Mouse (Mus musculus): ENCODE measurements around the gene Gm10799. TPM values are rescaled to one million over a fixed set of nuclear protein-coding genes. Genes with fewer than 3 reads are reported as not detected.
A peak's percentile ranks its signal among the peaks of the same experiment; 100 is the strongest.
"Not testable (repeated sequence)": the region's sequence is repeated elsewhere in the genome, so short reads cannot be mapped to it uniquely, and the experiment has no call there.

The Gm10799 gene
- polyA plus RNA-seq, 1 experiment from 2014 or later: not detected

GRCm38 (mm10) chr2:104099946-104100345 is 31.6 kb upstream of the Gm10799 start:
- 15% methylated on average over 1 of the region's 1 CpGs for WGBS
- Histone ChIP-seq H3K27me3 (ENCODE audit: control insufficient read depth, insufficient read depth, low read length) (no peaks in the 10 kb centered on the region), H3K4me2 (ENCODE audit: low read length) (no peak overlapping the region), H3K4me3 (replicated peaks; ENCODE audit: low read depth, low read length) (no peak overlapping the region), H3K4me1 (ENCODE audit: control insufficient read depth, insufficient read depth, low read length) (no peaks in the 10 kb centered on the region), H3K36me3 (ENCODE audit: control insufficient read depth, insufficient read depth, low read length) (no peaks in the 10 kb centered on the region), H3K9me3 (ENCODE audit: control insufficient read depth, low read length) (no peaks in the 10 kb centered on the region), H3K27ac (replicated peaks; ENCODE audit: low read depth, low read length) (no peak overlapping the region), H3K9ac (replicated peaks; ENCODE audit: low read length) (no peak overlapping the region)
- ATAC-seq (ENCODE audit: low FRiP score, low TSS enrichment): no peak
- DNase-seq: no peak

GRCm38 (mm10) chr2:104099231-104099585 is 30.9 kb upstream of the Gm10799 start:
- H3K9me3 ChIP-seq (ENCODE audit: control insufficient read depth, low read length): no peaks in the 10 kb centered on the region
- H3K4me2 ChIP-seq (ENCODE audit: low read length): no peak overlapping the region
- DNase-seq: no peak
- WGBS: 96% methylated on average over 2 of the region's 2 CpGs
- no peaks in the 10 kb centered on the region for H3K36me3 ChIP-seq (ENCODE audit: control insufficient read depth, insufficient read depth, low read length)
- no peaks in the 10 kb centered on the region for H3K4me1 ChIP-seq (ENCODE audit: control insufficient read depth, insufficient read depth, low read length)
- H3K27ac ChIP-seq (replicated peaks; ENCODE audit: low read depth, low read length): no peak overlapping the region
- no peak overlapping the region for H3K9ac ChIP-seq (replicated peaks; ENCODE audit: low read length)
- H3K27me3 ChIP-seq (ENCODE audit: control insufficient read depth, insufficient read depth, low read length): no peaks in the 10 kb centered on the region
- no peak for ATAC-seq (ENCODE audit: low FRiP score, low TSS enrichment)
- H3K4me3 ChIP-seq (replicated peaks; ENCODE audit: low read depth, low read length): no peak overlapping the region

GRCm38 (mm10) chr2:104098529-104099230 is 30.3 kb upstream of the Gm10799 start:
- no peaks in the 10 kb centered on the region for H3K4me1 ChIP-seq (ENCODE audit: control insufficient read depth, insufficient read depth, low read length)
- no peaks in the 10 kb centered on the region for H3K36me3 ChIP-seq (ENCODE audit: control insufficient read depth, insufficient read depth, low read length)
- H3K4me3 ChIP-seq (replicated peaks; ENCODE audit: low read depth, low read length): no peak overlapping the region
- no peaks in the 10 kb centered on the region for H3K9me3 ChIP-seq (ENCODE audit: control insufficient read depth, low read length)
- ATAC-seq (ENCODE audit: low FRiP score, low TSS enrichment): no peak
- WGBS: 44% methylated on average over 3 of the region's 3 CpGs
- H3K27me3 ChIP-seq (ENCODE audit: control insufficient read depth, insufficient read depth, low read length): no peaks in the 10 kb centered on the region
- no peak overlapping the region for H3K27ac ChIP-seq (replicated peaks; ENCODE audit: low read depth, low read length)
- H3K9ac ChIP-seq (replicated peaks; ENCODE audit: low read length): no peak overlapping the region
- H3K4me2 ChIP-seq (ENCODE audit: low read length): no peak overlapping the region
- no peak for DNase-seq

GRCm38 (mm10) chr2:104097396-104097795 is 29.0 kb upstream of the Gm10799 start:
- H3K27me3 ChIP-seq (ENCODE audit: control insufficient read depth, insufficient read depth, low read length); H3K36me3 ChIP-seq (ENCODE audit: control insufficient read depth, insufficient read depth, low read length); H3K27ac ChIP-seq (replicated peaks; ENCODE audit: low read depth, low read length); H3K4me2 ChIP-seq (ENCODE audit: low read length); ATAC-seq (ENCODE audit: low FRiP score, low TSS enrichment); H3K4me1 ChIP-seq (ENCODE audit: control insufficient read depth, insufficient read depth, low read length); H3K9ac ChIP-seq (replicated peaks; ENCODE audit: low read length); H3K4me3 ChIP-seq (replicated peaks; ENCODE audit: low read depth, low read length); H3K9me3 ChIP-seq (ENCODE audit: control insufficient read depth, low read length); DNase-seq: not testable (repeated sequence)
- WGBS: 93% methylated on average over 4 of the region's 4 CpGs

GRCm38 (mm10) chr2:104096796-104097195 is 28.4 kb upstream of the Gm10799 start:
- not testable (repeated sequence) for ATAC-seq (ENCODE audit: low FRiP score, low TSS enrichment); H3K36me3 ChIP-seq (ENCODE audit: control insufficient read depth, insufficient read depth, low read length); DNase-seq; H3K9me3 ChIP-seq (ENCODE audit: control insufficient read depth, low read length); H3K4me3 ChIP-seq (replicated peaks; ENCODE audit: low read depth, low read length); H3K27me3 ChIP-seq (ENCODE audit: control insufficient read depth, insufficient read depth, low read length); H3K9ac ChIP-seq (replicated peaks; ENCODE audit: low read length); H3K27ac ChIP-seq (replicated peaks; ENCODE audit: low read depth, low read length); H3K4me1 ChIP-seq (ENCODE audit: control insufficient read depth, insufficient read depth, low read length)
- WGBS: 62% methylated on average over 1 of the region's 1 CpGs
- H3K4me2 ChIP-seq (ENCODE audit: low read length): peak overlapping the region; percentile 8; the same call in 1 of the 2 replicates

- no peaks in the 10 kb centered on the region for H3K36me3 ChIP-seq (ENCODE audit: control insufficient read depth, insufficient read depth, low read length)
- H3K4me3 ChIP-seq (replicated peaks; ENCODE audit: low read depth, low read length): peak overlapping the region; percentile 35
- H3K27ac ChIP-seq (replicated peaks; ENCODE audit: low read depth, low read length): peak overlapping the region; percentile 61
- 34% methylated on average over 10 of the region's 10 CpGs for WGBS
- peak overlapping the region; percentile 52 for H3K9ac ChIP-seq (replicated peaks; ENCODE audit: low read length)
- H3K4me1 ChIP-seq (ENCODE audit: control insufficient read depth, insufficient read depth, low read length): no peaks in the 10 kb centered on the region
- peak overlapping the region; percentile 65 for H3K4me2 ChIP-seq (ENCODE audit: low read length)
- no peaks in the 10 kb centered on the region for H3K9me3 ChIP-seq (ENCODE audit: control insufficient read depth, low read length)
- DNase-seq (peak; percentile 7), ATAC-seq (ENCODE audit: low FRiP score, low TSS enrichment) (no peak)
- no peaks in the 10 kb centered on the region for H3K27me3 ChIP-seq (ENCODE audit: control insufficient read depth, insufficient read depth, low read length)
Measured at GRCm38 (mm10) chr2:104096256-104096655, 27.9 kb upstream of the Gm10799 start.

- Histone ChIP-seq H3K36me3 (ENCODE audit: control insufficient read depth, insufficient read depth, low read length) (no peaks in the 10 kb centered on the region), H3K9me3 (ENCODE audit: control insufficient read depth, low read length) (no peaks in the 10 kb centered on the region), H3K4me1 (ENCODE audit: control insufficient read depth, insufficient read depth, low read length) (no peaks in the 10 kb centered on the region), H3K27ac (replicated peaks; ENCODE audit: low read depth, low read length) (peak within 1 kb of the TSS; percentile 61), H3K27me3 (ENCODE audit: control insufficient read depth, insufficient read depth, low read length) (no peaks in the 10 kb centered on the region), H3K9ac (replicated peaks; ENCODE audit: low read length) (peak within 1 kb of the TSS; percentile 52), H3K4me3 (replicated peaks; ENCODE audit: low read depth, low read length) (peak within 1 kb of the TSS; percentile 35), H3K4me2 (ENCODE audit: low read length) (peak within 1 kb of the TSS; percentile 65)
- WGBS: 11% methylated on average over 15 of the region's 15 CpGs
- ATAC-seq (ENCODE audit: low FRiP score, low TSS enrichment) (peak; percentile 85), DNase-seq (peak; percentile 79)
Measured at GRCm38 (mm10) chr2:104095741-104096213, 27.4 kb upstream of the Gm10799 start, which contains the start of gene Cd59a. Gene Cd59a, plus strand, starts transcription at chr2:104095801.

- DNase-seq: no peak
- H3K27me3 ChIP-seq (ENCODE audit: control insufficient read depth, insufficient read depth, low read length): no peaks in the 10 kb centered on the region
- no peaks in the 10 kb centered on the region for H3K36me3 ChIP-seq (ENCODE audit: control insufficient read depth, insufficient read depth, low read length)
- H3K4me3 ChIP-seq (replicated peaks; ENCODE audit: low read depth, low read length): no peak overlapping the region
- H3K4me1 ChIP-seq (ENCODE audit: control insufficient read depth, insufficient read depth, low read length): no peaks in the 10 kb centered on the region
- H3K4me2 ChIP-seq (ENCODE audit: low read length): no peak overlapping the region
- no peak for ATAC-seq (ENCODE audit: low FRiP score, low TSS enrichment)
- H3K9ac ChIP-seq (replicated peaks; ENCODE audit: low read length): no peak overlapping the region
- no peaks in the 10 kb centered on the region for H3K9me3 ChIP-seq (ENCODE audit: control insufficient read depth, low read length)
- 89% methylated on average over 2 of the region's 2 CpGs for WGBS
- no peak overlapping the region for H3K27ac ChIP-seq (replicated peaks; ENCODE audit: low read depth, low read length)
Measured at GRCm38 (mm10) chr2:104093305-104093704, 25.0 kb upstream of the Gm10799 start.

- not testable (repeated sequence) for H3K4me1 ChIP-seq (ENCODE audit: control insufficient read depth, insufficient read depth, low read length); H3K27me3 ChIP-seq (ENCODE audit: control insufficient read depth, insufficient read depth, low read length); H3K9me3 ChIP-seq (ENCODE audit: control insufficient read depth, low read length); H3K36me3 ChIP-seq (ENCODE audit: control insufficient read depth, insufficient read depth, low read length); H3K9ac ChIP-seq (replicated peaks; ENCODE audit: low read length); H3K4me2 ChIP-seq (ENCODE audit: low read length); H3K27ac ChIP-seq (replicated peaks; ENCODE audit: low read depth, low read length); H3K4me3 ChIP-seq (replicated peaks; ENCODE audit: low read depth, low read length); DNase-seq; ATAC-seq (ENCODE audit: low FRiP score, low TSS enrichment)
- 89% methylated on average over 1 of the region's 1 CpGs for WGBS
Measured at GRCm38 (mm10) chr2:104087562-104087961, 19.2 kb upstream of the Gm10799 start.

Measured in midbrain, embryonic 14.5 days (tissue).